Mouse (Mus musculus) liver, embryonic 13.5 days (tissue): ENCODE results near the gene Nsmce3. TPM values are rescaled to one million over a fixed set of nuclear protein-coding genes. Genes with fewer than 3 reads are reported as not detected.

Experiments
- ATAC-seq: fragments of 200-750 bp; cut with Nextera tagmentation; 2 replicates; pipeline ENCODE4 v1.8.0; 2017; ENCODE audit warnings: low read depth, mild to moderate bottlenecking, moderate number of reproducible peaks, moderate library complexity
- DNase-seq: peaks from one replicate; pipeline ENCODE4 v3.0.0; 2022
- H3K27ac ChIP-seq: fragments of 300-500 bp; sonication (generic); 2 replicates; pipeline ENCODE4 v1.5.1; 2015; ENCODE audit warnings: moderate library complexity, mild to moderate bottlenecking, inconsistent platforms
- H3K27me3 ChIP-seq: fragments of 300-500 bp; sonication (generic); 2 replicates; pipeline ENCODE4 v1.6.1; 2015; ENCODE audit warnings: mild to moderate bottlenecking, inconsistent platforms
- H3K36me3 ChIP-seq: fragments of 300-500 bp; sonication (generic); 2 replicates; pipeline ENCODE4 v1.6.1; 2015; ENCODE audit warnings: mild to moderate bottlenecking, inconsistent platforms
- H3K4me1 ChIP-seq: fragments of 300-500 bp; sonication (generic); replicated peaks from 2 replicates; pipeline ENCODE4 v1.6.1; 2015; ENCODE audit warnings: inconsistent platforms
- H3K4me2 ChIP-seq: fragments of 300-500 bp; sonication (generic); 2 replicates; pipeline ENCODE4 v1.6.1; 2015; ENCODE audit warnings: inconsistent platforms, mild to moderate bottlenecking, moderate library complexity
- H3K4me3 ChIP-seq: fragments of 300-500 bp; sonication (generic); replicated peaks from 2 replicates; pipeline ENCODE4 v1.5.1; 2015; ENCODE audit warnings: mild to moderate bottlenecking, inconsistent platforms
- H3K9ac ChIP-seq: fragments of 300-500 bp; sonication (generic); 2 replicates; pipeline ENCODE4 v1.6.1; 2015; ENCODE audit warnings: mild to moderate bottlenecking, inconsistent platforms
- H3K9me3 ChIP-seq: fragments of 300-500 bp; sonication (generic); replicated peaks from 2 replicates; pipeline ENCODE4 v1.6.1; 2016; ENCODE audit warnings: inconsistent platforms
- WGBS: fragments of 180-500 bp; shearing (Covaris S2); methylation state at CpG from one replicate; pipeline ENCODE4 v1.1.7; 2015; ENCODE audit not compliant: insufficient replicate concordance; 5-methylcytosine and 5-hydroxymethylcytosine counted together
- polyA plus RNA-seq: library from polyadenylated mRNA; unstranded; fragments of >200 nt; fragmentation: Nextera tagmentation; extraction: Ambion mirVana; gene quantifications from 2 replicates; pipeline ENCODE4 v1.2.1, GENCODE M21; 2015

The Nsmce3 gene
- polyA plus RNA-seq, 1 experiment from 2014 or later: 6.4 TPM

- Histone ChIP-seq H3K9ac (no peak overlapping the region), H3K4me2 (no peak overlapping the region), H3K27ac (no peak overlapping the region), H3K4me1 (no peaks in the 10 kb centered on the region), H3K9me3 (no peaks in the 10 kb centered on the region), H3K27me3 (no peaks in the 10 kb centered on the region), H3K36me3 (no peaks in the 10 kb centered on the region), H3K4me3 (no peak overlapping the region)
- no peak for DNase-seq
- WGBS: 61% methylated on average over 3 of the region's 3 CpGs
- no peak for ATAC-seq
Measured at GRCm38 (mm10) chr7:64862978-64863377, 9.8 kb downstream of the Nsmce3 start.

GRCm38 (mm10) chr7:64856526-64857082 lies 16.2 kb downstream of the Nsmce3 start:
- no peaks in the 10 kb centered on the region for H3K36me3 ChIP-seq

GRCm38 (mm10) chr7:64855976-64856375 lies 16.8 kb downstream of the Nsmce3 start:
- DNase-seq: no peak
- ATAC-seq: no peak
- Histone ChIP-seq H3K4me3 (no peak overlapping the region), H3K9me3 (no peaks in the 10 kb centered on the region), H3K36me3 (no peaks in the 10 kb centered on the region), H3K4me1 (no peaks in the 10 kb centered on the region), H3K4me2 (no peak overlapping the region), H3K9ac (no peak overlapping the region), H3K27ac (no peak overlapping the region), H3K27me3 (no peaks in the 10 kb centered on the region)
- 67% methylated on average over 15 of the region's 15 CpGs for WGBS

More at GRCm38 (mm10) chr7:64856526-64857082, 16.2 kb downstream of the Nsmce3 start:
- Histone ChIP-seq H3K4me2 (no peak overlapping the region), H3K4me3 (no peak overlapping the region), H3K27ac (no peak overlapping the region), H3K9ac (no peak overlapping the region), H3K27me3 (no peaks in the 10 kb centered on the region), H3K9me3 (no peaks in the 10 kb centered on the region), H3K4me1 (no peaks in the 10 kb centered on the region)
- no peak for ATAC-seq
- no peak for DNase-seq
- WGBS: 63% methylated on average over 12 of the region's 12 CpGs

- Histone ChIP-seq H3K27me3 (no peaks in the 10 kb centered on the region), H3K4me2 (no peak overlapping the region), H3K9me3 (no peaks in the 10 kb centered on the region), H3K4me1 (no peaks in the 10 kb centered on the region), H3K9ac (no peak overlapping the region), H3K27ac (no peak overlapping the region), H3K36me3 (no peaks in the 10 kb centered on the region), H3K4me3 (no peak overlapping the region)
- 71% methylated on average over 5 of the region's 10 CpGs for WGBS
- ATAC-seq (no peak), DNase-seq (no peak)
Measured at GRCm38 (mm10) chr7:64855389-64855927, 17.3 kb downstream of the Nsmce3 start.

GRCm38 (mm10) chr7:64850791-64851190 lies 22.0 kb downstream of the Nsmce3 start:
- Histone ChIP-seq H3K9me3 (no peaks in the 10 kb centered on the region), H3K27me3 (no peaks in the 10 kb centered on the region), H3K9ac (no peak overlapping the region), H3K36me3 (no peaks in the 10 kb centered on the region), H3K4me3 (no peak overlapping the region), H3K4me1 (no peaks in the 10 kb centered on the region), H3K27ac (no peak overlapping the region), H3K4me2 (no peak overlapping the region)
- no peak for DNase-seq
- ATAC-seq: no peak
- 37% methylated on average over 3 of the region's 3 CpGs for WGBS

GRCm38 (mm10) chr7:64847366-64847899 lies 25.4 kb downstream of the Nsmce3 start:
- Histone ChIP-seq H3K4me3 (no peak overlapping the region), H3K9ac (no peak overlapping the region), H3K9me3 (no peaks in the 10 kb centered on the region), H3K4me2 (no peak overlapping the region), H3K27me3 (no peaks in the 10 kb centered on the region), H3K4me1 (no peaks in the 10 kb centered on the region), H3K36me3 (no peaks in the 10 kb centered on the region), H3K27ac (no peak overlapping the region)
- 70% methylated on average over 5 of the region's 5 CpGs for WGBS
- no peak for ATAC-seq
- no peak for DNase-seq

- WGBS: 66% methylated on average over 3 of the region's 3 CpGs
- Histone ChIP-seq H3K4me2 (no peak overlapping the region), H3K27ac (no peak overlapping the region), H3K36me3 (no peaks in the 10 kb centered on the region), H3K9ac (no peak overlapping the region), H3K27me3 (no peaks in the 10 kb centered on the region), H3K4me1 (no peaks in the 10 kb centered on the region), H3K4me3 (no peak overlapping the region), H3K9me3 (no peaks in the 10 kb centered on the region)
- DNase-seq (no peak), ATAC-seq (no peak)
Measured at GRCm38 (mm10) chr7:64846061-64846460, 26.7 kb downstream of the Nsmce3 start.

GRCm38 (mm10) chr7:64840946-64841659 lies 31.7 kb downstream of the Nsmce3 start:
- no peak overlapping the region for H3K27ac ChIP-seq
- peaks cover 6% of the 10 kb centered on the region for H3K4me1 ChIP-seq

GRCm38 (mm10) chr7:64840576-64840895 lies 32.3 kb downstream of the Nsmce3 start:
- Histone ChIP-seq H3K4me2 (peak overlapping the region; percentile 46), H3K9ac (no peak overlapping the region), H3K27me3 (no peaks in the 10 kb centered on the region), H3K4me3 (no peak overlapping the region), H3K27ac (no peak overlapping the region), H3K36me3 (no peaks in the 10 kb centered on the region), H3K9me3 (no peaks in the 10 kb centered on the region), H3K4me1 (peaks cover 6% of the 10 kb centered on the region)
- WGBS: 59% methylated on average over 1 of the region's 1 CpGs
- DNase-seq (no peak), ATAC-seq (no peak)

More at GRCm38 (mm10) chr7:64840946-64841659, 31.7 kb downstream of the Nsmce3 start:
- H3K4me3 ChIP-seq: no peak overlapping the region
- H3K9me3 ChIP-seq: no peaks in the 10 kb centered on the region
- no peaks in the 10 kb centered on the region for H3K27me3 ChIP-seq
- no peak overlapping the region for H3K4me2 ChIP-seq
- H3K9ac ChIP-seq: no peak overlapping the region
- H3K36me3 ChIP-seq: no peaks in the 10 kb centered on the region
- WGBS: 63% methylated on average over 10 of the region's 10 CpGs
- DNase-seq (no peak), ATAC-seq (no peak)

GRCm38 (mm10) chr7:64839801-64840575 lies 32.8 kb downstream of the Nsmce3 start:
- Histone ChIP-seq H3K9ac (no peak overlapping the region), H3K27ac (no peak overlapping the region), H3K4me2 (peak overlapping the region; percentile 46), H3K36me3 (no peaks in the 10 kb centered on the region), H3K4me3 (peak overlapping the region; percentile 22; the same call in 1 of the 2 replicates), H3K9me3 (no peaks in the 10 kb centered on the region), H3K4me1 (peaks cover 6% of the 10 kb centered on the region), H3K27me3 (no peaks in the 10 kb centered on the region)
- DNase-seq (no peak), ATAC-seq (no peak)
- 4% methylated on average over 21 of the region's 21 CpGs for WGBS

GRCm38 (mm10) chr7:64839281-64839680 lies 33.5 kb downstream of the Nsmce3 start:
- Histone ChIP-seq H3K4me3 (no peak overlapping the region), H3K4me2 (no peak overlapping the region), H3K36me3 (no peaks in the 10 kb centered on the region), H3K27me3 (no peaks in the 10 kb centered on the region), H3K27ac (no peak overlapping the region), H3K9me3 (no peaks in the 10 kb centered on the region), H3K9ac (no peak overlapping the region), H3K4me1 (peaks cover 6% of the 10 kb centered on the region)
- 39% methylated on average over 2 of the region's 2 CpGs for WGBS
- ATAC-seq (no peak), DNase-seq (no peak)
